ENCODE assay signal across 20 mouse cellular contexts in the genomic region with DNA sequence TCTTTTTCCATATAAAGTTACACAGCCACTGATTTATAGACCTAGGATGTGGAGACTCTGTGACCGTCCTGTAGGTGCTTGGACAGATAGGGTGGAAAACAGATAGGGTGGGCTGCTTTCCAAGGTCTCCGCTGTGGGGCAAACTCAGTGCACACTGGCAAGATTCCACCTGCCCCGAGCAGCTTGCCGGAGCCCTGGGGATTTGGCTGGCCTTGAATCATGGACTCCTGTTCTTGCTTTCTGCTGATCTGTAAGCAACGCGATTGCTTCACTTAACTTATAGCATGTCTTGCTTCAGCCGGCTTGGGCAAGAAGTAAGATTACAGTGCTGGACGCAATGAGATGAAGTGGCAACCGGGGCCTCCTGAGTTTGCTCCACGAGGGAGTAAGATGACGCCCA. TPM values are rescaled to one million over a fixed set of nuclear protein-coding genes. Genes with fewer than 3 reads are reported as not detected.
DNase-seq lines count a peak whose midpoint lies in the region; ATAC-seq lines count a peak whose summit lies in the region.
"Had no signal": no experiment of that assay in that cellular context is flagged by ENCODE, and none has a peak within 500 bp of the region (broad histone marks: within the 10 kb centered on the region; RNA-seq: fewer than 3 reads in every experiment).

No protein-coding gene starts in this region.

- 48% methylated on average over 11 of the region's 11 CpGs for WGBS in kidney, embryonic 16.5 days
- 83% methylated on average over 11 of the region's 11 CpGs for WGBS in neural tube, embryonic 15.5 days

- H3K27ac ChIP-seq in kidney, embryonic 16.5 days (ENCODE audit: low read length) = no peak overlapping the region
- H3K27ac ChIP-seq in neural tube, embryonic 15.5 days (replicated peaks) = no peak overlapping the region
- H3K27ac ChIP-seq: embryonic facial prominence, embryonic 15.5 days; hindbrain, embryonic 13.5 days; intestine, embryonic 15.5 days; liver, embryonic 15.5 days had no signal

- no peak overlapping the region for H3K4me2 ChIP-seq in kidney, embryonic 16.5 days (replicated peaks; ENCODE audit: low read depth, low read length)
- no peak overlapping the region for H3K4me2 ChIP-seq in neural tube, embryonic 15.5 days
- H3K4me2 ChIP-seq: embryonic facial prominence, embryonic 15.5 days; hindbrain, embryonic 13.5 days; intestine, embryonic 15.5 days; liver, embryonic 15.5 days had no signal

- H3K9me3 ChIP-seq in kidney, embryonic 16.5 days (ENCODE audit: low read length) = no peaks in the 10 kb centered on the region
- no peaks in the 10 kb centered on the region for H3K9me3 ChIP-seq in neural tube, embryonic 15.5 days (replicated peaks)
- H3K9me3 ChIP-seq: embryonic facial prominence, embryonic 15.5 days; hindbrain, embryonic 13.5 days; intestine, embryonic 15.5 days; liver, embryonic 15.5 days; megakaryocyte, embryonic 14.5 days had no signal

- DNase-seq in kidney, adult 8-10 months = no peak
- DNase-seq in adrenal gland, postnatal 10 days = peak; percentile 65
- DNase-seq in cerebellum, adult 11 months = peak; percentile 78
- peak; percentile 95 to 96 for DNase-seq in cerebellum, postnatal 14 days
- no peak for DNase-seq in frontal cortex, postnatal 36 days (ENCODE audit: low spot score in 2 of 2)
- DNase-seq: embryo, embryonic 11 days; gastrocnemius, postnatal 25 days; kidney, postnatal 36 days; lung, postnatal 10 days; thymus, adult 18-20 months had no signal

- ATAC-seq in kidney, embryonic 16.5 days (ENCODE audit: low FRiP score, low TSS enrichment) = 0 out of 2 replicates have a peak, but pooled peaks have one; percentile 35
- no peak for ATAC-seq in neural tube, embryonic 15.5 days (ENCODE audit: low FRiP score)
- ATAC-seq: intestine, embryonic 15.5 days had no signal

- no peaks in the 10 kb centered on the region for H3K4me1 ChIP-seq in kidney, embryonic 16.5 days (ENCODE audit: insufficient read depth, low read length)
- H3K4me1 ChIP-seq in neural tube, embryonic 15.5 days = no peaks in the 10 kb centered on the region
- H3K4me1 ChIP-seq: embryonic facial prominence, embryonic 15.5 days; hindbrain, embryonic 13.5 days; intestine, embryonic 15.5 days; liver, embryonic 15.5 days had no signal

- no peak overlapping the region for H3K4me3 ChIP-seq in kidney, embryonic 16.5 days (ENCODE audit: low read length)
- no peak overlapping the region for H3K4me3 ChIP-seq in neural tube, embryonic 15.5 days (replicated peaks)
- H3K4me3 ChIP-seq: embryonic facial prominence, embryonic 15.5 days; hindbrain, embryonic 13.5 days; intestine, embryonic 15.5 days; liver, embryonic 15.5 days; megakaryocyte, embryonic 14.5 days had no signal

- H3K27me3 ChIP-seq in kidney, embryonic 16.5 days (ENCODE audit: insufficient read depth, low read length) = no peaks in the 10 kb centered on the region
- H3K27me3 ChIP-seq in neural tube, embryonic 15.5 days (replicated peaks) = no peaks in the 10 kb centered on the region
- H3K27me3 ChIP-seq: embryonic facial prominence, embryonic 15.5 days; hindbrain, embryonic 13.5 days; intestine, embryonic 15.5 days had no signal

- H3K9ac ChIP-seq in kidney, embryonic 16.5 days (replicated peaks; ENCODE audit: low read length) = no peak overlapping the region
- H3K9ac ChIP-seq in neural tube, embryonic 15.5 days (replicated peaks) = no peak overlapping the region
- H3K9ac ChIP-seq: embryonic facial prominence, embryonic 15.5 days; hindbrain, embryonic 13.5 days; intestine, embryonic 15.5 days; liver, embryonic 15.5 days had no signal

- H3K36me3 ChIP-seq in kidney, embryonic 16.5 days (ENCODE audit: insufficient read depth, low read length) = no peaks in the 10 kb centered on the region
- H3K36me3 ChIP-seq in neural tube, embryonic 15.5 days = no peaks in the 10 kb centered on the region
- H3K36me3 ChIP-seq: embryonic facial prominence, embryonic 15.5 days; hindbrain, embryonic 13.5 days; intestine, embryonic 15.5 days; liver, embryonic 15.5 days had no signal

RNA-seq across cellular contexts. Expression of a gene that starts 30.6 kb away (rescaled TPM):
- 1.7 and 1.8 TPM in 2 replicates for polyA plus RNA-seq in kidney, embryonic 16.5 days (2015; fragmentation: Nextera tagmentation; extraction: Ambion mirVana)
- total RNA-seq in adrenal gland, postnatal 10 days (2021) = under 1 TPM; 0.45 to 0.51 TPM
- 0.69 and 0.86 TPM in 2 replicates for polyA plus RNA-seq in neural tube, embryonic 15.5 days (2015; fragmentation: Nextera tagmentation; extraction: Ambion mirVana)
- polyA plus RNA-seq: heart, postnatal 0 days; limb, embryonic 14.5 days; liver, embryonic 15.5 days; neural tube, embryonic 11.5 days had no signal

Comparison
In these comparisons a context has a peak if more than half of its experiments do, and no peak if none do; other contexts are left out.
1. DNase-seq: peak in adrenal gland, postnatal 10 days (single experiment), cerebellum, adult 11 months (single experiment) and cerebellum, postnatal 14 days (2 of 2); none in kidney, adult 8-10 months (0 of 2) and frontal cortex, postnatal 36 days (0 of 2).